Mouse (Mus musculus): Measurements from ENCODE around the gene Ikzf3.

Ikzf3 gene

DNA sequence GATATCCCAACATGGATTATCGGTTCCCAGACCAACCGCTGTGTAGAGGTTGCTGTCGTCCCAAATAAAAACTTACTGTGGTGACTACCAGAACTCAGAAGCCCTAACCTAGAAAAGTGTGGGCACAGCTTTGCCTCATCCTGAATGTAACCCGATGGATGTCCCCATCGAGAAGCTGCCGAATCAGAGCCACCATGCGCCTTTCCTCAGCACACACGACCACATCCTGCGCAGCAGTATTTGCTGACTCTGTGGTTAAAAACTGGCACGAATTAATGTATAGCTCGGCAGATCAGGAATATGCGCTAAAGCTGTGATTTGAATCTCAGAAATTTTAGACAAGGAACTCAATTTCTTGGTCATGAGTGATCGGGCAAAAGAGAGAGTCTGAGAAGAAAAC is 33.0 kb downstream of the Ikzf3 start:
- DNase-seq (ENCODE audit: low spot score), result no peak

GRCm38 (mm10) chr11:98510125-98510524 is 35.7 kb downstream of the Ikzf3 start:
- no peak for DNase-seq (ENCODE audit: low spot score)

DNA sequence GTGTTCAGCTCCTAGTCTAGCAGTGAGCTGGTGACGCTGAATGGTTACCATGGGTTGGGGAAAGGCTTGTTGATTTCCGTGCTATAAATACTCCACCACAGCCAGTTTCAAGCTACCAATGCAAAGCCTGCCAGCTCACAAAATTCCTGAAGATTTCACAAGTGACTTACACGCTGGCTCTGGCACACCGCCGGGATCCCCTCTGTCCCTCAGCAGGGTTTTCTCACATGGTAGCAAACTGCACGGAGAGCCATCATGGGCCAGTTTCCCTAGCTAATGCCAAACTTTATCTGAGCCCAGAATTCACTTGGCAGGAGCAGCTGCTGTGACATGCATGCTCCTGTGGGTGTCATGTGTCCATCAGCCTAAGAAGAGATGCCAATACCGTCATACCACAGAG is 36.4 kb downstream of the Ikzf3 start:
- no peak for DNase-seq (ENCODE audit: low spot score)

DNA sequence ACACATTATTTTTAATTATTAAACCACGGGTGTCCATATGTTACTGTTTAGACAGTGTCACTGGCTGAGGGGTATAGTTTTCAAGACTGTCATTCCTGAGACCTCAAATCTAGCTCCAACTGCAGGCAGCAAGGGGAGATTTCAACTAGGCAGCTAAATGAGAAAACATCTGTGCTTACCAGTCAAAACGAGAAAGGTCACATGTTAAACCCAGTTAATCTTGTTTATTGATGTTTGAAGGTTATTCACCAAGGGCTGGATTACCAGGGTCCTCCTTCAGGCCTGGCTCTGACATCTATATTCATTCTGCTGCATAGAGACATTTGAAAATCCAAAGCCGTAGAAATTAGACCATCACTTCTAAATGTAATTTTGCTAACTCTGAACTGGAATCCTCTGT is 40.9 kb downstream of the Ikzf3 start:
- no peak for DNase-seq (ENCODE audit: low spot score)

DNA sequence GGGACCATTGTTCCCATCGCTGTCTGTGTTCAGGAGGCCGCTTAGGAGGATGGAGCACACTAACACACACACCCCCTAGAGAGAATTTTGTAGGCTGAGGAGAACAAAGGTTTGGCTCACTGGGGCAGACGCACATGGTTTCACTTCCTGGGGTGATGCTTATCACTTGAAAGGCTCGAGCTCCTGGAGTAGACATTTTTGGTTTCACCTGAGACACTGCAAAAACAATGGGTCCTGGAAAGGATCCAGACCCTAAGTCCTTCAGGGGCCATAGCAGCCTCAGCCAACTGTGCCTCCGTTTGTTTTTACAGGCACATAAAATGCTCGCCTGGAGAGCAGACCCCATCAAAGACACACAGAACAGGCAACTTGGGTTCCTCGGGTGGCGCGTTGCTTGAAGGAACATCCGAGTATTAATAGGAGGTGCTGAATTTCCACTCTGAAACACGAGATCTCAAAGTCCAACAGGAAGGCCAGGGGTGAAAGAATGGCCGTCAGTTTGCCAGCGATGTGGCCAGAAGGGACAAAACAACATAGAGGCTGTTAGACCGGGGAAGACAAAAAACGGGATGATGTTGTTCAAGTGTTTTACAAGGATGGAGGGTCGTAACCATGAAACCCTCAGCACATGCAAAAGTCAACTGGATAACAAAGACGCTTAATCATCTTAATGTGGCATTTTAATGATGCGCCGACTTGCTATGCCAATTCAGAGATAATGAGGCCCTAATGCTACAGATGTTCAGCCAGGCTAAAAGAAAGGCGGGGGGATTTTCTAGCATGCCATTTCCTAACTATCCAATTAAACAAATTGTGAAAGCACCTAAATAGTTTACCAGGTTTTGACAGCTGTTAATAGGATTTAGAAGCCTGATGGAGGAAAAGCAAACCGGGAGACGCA is 48.2 kb downstream of the Ikzf3 start:
- no peak for DNase-seq (ENCODE audit: low spot score)

- no peak for DNase-seq (ENCODE audit: low spot score)
Measured at GRCm38 (mm10) chr11:98495176-98495719, 50.6 kb downstream of the Ikzf3 start.

- DNase-seq (ENCODE audit: low spot score), result no peak
Measured at GRCm38 (mm10) chr11:98493394-98493793, 52.4 kb downstream of the Ikzf3 start.

- DNase-seq (ENCODE audit: low spot score), result no peak
Measured at GRCm38 (mm10) chr11:98492959-98493358, 52.9 kb downstream of the Ikzf3 start.

GRCm38 (mm10) chr11:98491571-98491970 is 54.3 kb downstream of the Ikzf3 start:
- DNase-seq (ENCODE audit: low spot score), result no peak

GRCm38 (mm10) chr11:98488540-98489234 is 57.1 kb downstream of the Ikzf3 start:
- no peak for DNase-seq (ENCODE audit: low spot score)

DNA sequence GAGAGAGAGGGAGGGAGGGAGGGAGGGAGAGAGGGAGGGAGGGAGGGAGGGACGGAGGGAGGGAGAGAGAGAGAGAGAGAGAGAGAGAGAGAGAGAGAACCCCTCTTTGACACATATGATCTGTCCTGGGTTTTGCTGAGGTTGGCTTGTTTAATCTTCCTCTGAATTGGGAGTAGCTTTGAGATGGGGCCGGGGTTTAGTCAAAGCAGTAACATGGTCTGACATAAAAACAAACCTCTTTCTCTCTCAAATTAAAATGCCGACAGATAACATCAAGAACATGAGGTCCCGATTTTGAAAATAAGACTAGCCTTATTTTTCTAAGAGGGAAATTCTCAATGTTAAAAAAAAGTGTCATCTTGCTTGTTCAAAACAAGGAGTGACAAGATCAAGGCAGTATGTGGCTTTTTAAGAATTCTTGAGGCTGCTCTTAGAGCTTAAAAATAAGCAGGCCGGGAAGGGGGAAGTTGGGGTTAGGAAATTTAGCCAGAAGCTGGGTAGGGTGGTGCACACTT is 58.2 kb downstream of the Ikzf3 start:
- DNase-seq (ENCODE audit: low spot score), result no peak

DNA sequence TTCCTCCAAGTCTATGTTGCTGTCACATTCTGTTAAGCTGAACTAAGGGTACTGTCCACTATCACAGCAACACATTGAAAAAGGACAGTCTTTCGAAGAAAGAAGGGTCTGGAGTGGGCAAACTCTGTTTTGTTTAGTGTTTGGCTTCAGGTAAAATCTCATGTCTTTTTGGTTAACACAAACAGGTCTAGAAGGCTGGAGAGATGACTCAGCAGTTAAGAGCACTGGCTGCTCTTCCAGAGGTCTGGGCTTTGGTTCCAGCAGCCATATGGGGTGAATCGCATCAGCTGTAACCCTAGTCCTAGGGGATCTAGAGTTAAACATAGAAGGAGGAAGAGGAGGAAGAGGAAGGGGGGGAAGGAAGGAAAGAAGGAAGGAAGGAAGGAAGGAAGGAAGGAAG is 60.1 kb downstream of the Ikzf3 start:
- no peak for DNase-seq (ENCODE audit: low spot score)

DNA sequence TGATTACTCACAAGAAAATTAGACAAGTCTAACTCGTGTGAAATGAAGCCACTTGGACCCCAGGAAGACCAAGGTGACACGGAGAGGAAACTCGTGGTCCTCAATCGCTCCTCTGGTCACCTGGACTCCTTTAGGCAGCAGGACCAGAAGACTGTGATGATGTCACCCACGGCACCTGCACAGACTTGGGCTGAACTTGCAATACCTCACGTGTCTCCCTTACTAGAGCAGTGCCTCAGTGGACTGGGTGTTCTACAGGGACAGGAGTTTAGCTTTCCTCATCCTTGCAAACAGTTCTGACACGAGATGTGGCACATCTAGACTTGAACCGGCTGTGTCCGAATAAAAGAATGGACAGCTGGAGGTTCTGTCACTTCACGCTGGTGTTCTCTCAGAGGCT is 63.8 kb downstream of the Ikzf3 start:
- no peak for DNase-seq (ENCODE audit: low spot score)

DNA sequence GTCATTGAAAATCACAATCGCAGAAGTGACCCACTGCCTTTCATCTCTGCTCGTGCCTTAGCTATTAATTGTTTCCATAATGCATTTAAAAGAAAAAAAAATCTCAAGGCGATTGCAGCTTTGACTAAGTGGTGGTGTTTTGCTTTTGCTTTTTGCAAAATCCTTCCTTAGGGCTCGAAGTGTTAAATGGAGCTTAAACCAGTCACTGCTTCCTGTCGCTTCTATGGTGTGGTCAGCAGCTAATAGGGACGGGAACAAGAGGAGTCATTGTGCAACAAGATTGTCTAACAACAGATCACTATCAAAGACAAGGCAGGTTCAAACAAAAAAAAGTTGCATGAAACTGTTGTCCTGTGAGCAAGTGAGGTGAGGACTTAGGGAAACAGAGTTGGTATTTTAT is 64.6 kb downstream of the Ikzf3 start:
- DNase-seq (ENCODE audit: low spot score), result no peak

DNA sequence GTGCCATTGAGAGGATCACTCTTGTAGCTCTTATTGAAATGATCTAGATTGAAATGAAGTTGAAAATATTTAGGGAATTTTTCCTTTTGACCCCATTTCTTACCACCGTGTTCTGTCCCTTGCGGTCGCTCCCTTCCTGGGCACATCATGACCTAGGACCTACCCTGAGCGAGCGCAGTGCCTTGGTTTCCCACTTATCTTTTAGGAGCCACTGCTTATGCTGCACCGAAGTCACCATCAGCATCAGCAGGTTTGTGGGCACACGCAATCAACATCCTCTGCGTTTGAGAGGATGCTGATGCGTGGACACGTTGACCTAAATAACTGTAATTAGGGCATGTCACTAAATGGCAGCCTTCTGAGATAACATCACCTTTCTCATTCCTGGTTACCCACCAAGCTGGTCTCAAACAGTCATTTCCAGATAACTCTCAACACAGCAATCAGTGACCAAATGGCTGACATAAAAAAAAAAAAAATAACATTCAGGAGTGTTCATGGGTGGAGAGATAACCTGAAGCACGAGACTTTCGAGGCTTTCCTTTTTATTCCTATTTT is 65.8 kb downstream of the Ikzf3 start:
- no peak for DNase-seq (ENCODE audit: low spot score)

DNA sequence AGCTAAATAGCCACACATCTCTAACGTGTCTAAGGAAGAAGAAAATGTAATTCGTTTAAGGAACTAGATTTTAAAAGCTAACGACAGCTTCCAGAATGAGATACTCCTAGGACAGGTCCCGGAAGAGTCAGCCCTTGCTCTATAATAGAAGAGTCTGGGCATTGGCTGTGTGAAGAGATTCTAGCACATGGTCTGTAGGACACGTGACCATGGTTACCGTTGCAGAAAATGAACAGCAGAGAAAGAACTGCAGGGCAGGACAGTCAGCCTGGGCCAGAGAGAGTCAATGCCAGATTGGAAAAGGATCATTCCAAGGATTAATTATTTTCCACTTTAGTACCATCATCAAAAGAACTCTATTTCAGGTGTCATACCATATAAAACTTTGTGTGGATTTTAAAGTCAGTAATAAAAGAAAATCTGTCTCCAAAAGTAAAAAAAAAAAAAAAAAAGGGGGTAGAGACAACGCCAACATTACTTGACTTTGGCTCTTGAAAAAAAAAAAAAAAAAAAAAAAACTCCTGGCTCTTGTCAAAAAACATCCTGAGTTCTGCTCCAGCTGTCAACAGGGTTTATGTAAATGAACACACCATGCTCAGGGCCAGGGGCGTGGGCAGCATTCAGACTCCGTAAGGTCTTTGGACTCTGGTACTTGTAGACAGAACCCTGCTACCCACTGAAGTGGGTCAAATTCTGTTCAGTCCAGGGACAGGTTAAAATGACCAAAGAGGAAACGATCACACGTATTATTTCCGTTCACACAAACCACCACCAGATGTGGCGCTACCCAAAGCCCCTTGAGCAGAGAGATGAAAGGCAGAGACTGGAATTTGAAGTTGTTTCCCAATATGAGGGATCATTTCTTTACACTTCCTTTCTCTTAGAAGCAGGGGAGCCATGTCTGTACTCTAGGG is 66.5 kb downstream of the Ikzf3 start:
- DNase-seq (ENCODE audit: low spot score), result no peak

DNA sequence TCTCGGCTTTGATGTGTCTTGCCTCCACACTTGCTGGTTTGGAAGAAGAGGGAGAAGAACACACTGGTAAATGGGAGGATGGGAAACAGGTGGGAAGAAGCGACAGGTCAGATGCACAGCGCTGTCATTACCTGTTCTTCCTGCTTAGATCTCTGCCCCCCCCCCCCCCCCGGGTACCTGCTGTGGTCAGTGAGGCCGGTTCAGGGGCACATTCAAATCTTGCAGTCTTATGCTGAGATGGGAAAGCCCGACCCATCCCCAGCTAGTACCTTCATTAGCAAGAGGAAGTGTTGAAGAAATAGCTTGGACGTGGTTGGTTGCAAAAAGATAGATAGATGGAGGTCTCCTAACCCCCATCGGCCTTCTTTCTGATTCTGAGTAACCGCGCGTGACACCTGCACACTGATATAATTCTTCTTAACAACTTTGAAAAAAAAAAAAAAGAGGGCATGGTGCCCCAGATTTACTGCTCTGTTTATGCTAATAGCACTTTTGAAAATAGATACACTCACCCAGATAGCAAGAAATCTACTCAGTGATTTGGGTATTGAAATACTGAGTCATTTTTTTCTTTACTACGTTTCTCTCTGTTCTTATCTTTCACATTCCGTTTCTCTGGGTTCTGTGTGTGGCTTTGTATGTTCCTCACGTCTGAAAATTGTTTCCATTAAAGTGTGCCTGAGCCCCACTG is 68.7 kb downstream of the Ikzf3 start:
- no peak for DNase-seq (ENCODE audit: low spot score)

GRCm38 (mm10) chr11:98476434-98476807 is 69.4 kb downstream of the Ikzf3 start:
- no peak for DNase-seq (ENCODE audit: low spot score)

DNA sequence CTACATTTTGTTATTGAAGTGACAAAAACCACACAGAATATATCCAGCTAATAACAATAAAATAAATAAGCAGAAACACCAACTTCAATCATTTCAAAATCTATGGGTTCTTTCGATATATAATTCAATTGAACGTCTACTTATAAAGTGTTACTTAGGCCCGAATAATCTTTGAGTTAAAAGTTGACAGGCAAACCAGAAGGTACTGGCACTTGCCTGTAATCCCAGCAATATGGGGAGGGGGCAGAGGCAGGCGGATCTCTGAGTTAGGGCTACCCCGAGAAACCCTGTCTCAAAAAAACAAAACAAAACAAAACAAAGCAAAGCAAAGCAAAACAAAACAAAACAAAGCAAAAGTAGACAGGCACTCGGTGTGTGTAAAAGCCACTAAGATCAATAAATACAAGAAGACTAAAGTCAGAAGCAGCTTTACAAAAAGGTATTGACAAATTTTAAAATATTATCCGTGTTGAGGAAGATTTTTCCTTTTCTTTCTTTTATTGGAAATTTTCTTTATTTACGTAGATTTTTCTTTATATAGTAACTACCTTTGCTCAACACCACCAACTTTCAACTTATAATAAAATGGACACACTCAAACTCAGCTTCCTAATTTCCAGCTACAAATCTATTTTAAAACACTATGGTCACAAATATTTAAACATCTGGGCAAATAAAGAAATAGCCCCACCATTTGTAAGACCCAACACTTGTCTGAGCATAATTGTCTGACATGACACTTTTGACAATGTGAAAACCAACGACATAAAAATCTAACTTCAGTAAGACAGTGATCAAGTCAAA is 70.0 kb downstream of the Ikzf3 start:
- DNase-seq (ENCODE audit: low spot score), result no peak

GRCm38 (mm10) chr11:98474967-98475366 is 70.9 kb downstream of the Ikzf3 start:
- no peak for DNase-seq (ENCODE audit: low spot score)

Data from layer of hippocampus, adult 9-10 months (tissue).